In the genomic region with DNA sequence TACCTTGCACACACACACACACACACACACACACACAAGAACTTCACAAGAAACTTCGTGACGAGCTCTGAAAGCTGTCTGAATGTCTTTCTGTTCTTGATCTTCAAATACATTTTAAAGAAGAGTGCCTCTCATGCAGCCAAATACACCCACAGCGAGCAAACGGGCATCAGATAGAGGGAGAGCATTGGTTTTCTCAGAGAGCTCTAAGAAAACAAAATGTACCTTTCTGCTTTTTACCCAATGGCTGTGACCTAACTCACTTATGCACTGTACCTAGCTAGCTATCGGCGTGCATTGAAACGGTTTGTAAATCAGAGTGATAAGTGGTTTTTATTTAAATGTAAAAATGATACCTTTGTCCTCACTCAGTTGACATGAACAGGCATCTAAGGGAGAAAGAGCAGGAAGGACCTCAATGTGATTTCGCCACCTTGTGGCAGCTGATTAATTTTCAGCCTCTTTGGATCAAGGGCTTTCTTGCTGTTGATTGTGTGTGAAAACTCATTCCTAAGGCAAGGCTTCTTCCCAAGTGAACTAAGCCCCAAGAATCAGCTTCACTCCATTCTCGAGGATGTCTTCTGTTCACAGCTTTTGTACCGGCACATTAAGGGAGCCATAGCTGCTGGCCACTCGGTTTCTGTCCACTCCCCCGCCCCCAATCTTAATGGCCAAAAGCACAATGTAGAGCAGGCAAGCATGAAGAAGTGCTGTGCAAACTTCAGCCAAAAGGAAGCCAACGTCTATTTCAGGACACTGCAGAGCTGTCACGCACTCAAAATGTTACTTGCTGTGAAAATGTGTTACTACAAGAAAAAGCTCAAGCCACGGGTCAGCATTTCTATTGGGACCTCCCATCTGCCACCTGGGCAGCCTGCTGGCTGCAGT, we compare ENCODE assay signal across 8 mouse cellular contexts.
DNase-seq lines count a peak whose midpoint lies in the region; ATAC-seq lines count a peak whose summit lies in the region.

No protein-coding gene starts in this region.

- H3K27me3 ChIP-seq in midbrain, embryonic 13.5 days, result no peaks in the 10 kb centered on the region

- 31% methylated on average over 15 of the region's 15 CpGs for WGBS in midbrain, embryonic 13.5 days

- peaks cover 10% of the 10 kb centered on the region for H3K4me1 ChIP-seq in midbrain, embryonic 13.5 days (replicated peaks)

- no peak overlapping the region for H3K4me3 ChIP-seq in midbrain, embryonic 13.5 days (replicated peaks)

- no peaks in the 10 kb centered on the region for H3K36me3 ChIP-seq in midbrain, embryonic 13.5 days

- 0 out of 2 replicates have a peak overlapping the region, but pooled peaks have one; percentile 2 for H3K9ac ChIP-seq in midbrain, embryonic 13.5 days (replicated peaks)

- H3K27ac ChIP-seq in midbrain, embryonic 13.5 days, result no peak overlapping the region

- peak overlapping the region; percentile 30 for H3K4me2 ChIP-seq in midbrain, embryonic 13.5 days (replicated peaks)

- H3K9me3 ChIP-seq in midbrain, embryonic 13.5 days, result no peaks in the 10 kb centered on the region

- peak; percentile 74 for ATAC-seq in midbrain, embryonic 13.5 days

- DNase-seq in adipocyte (ENCODE audit: low spot score), result peak; percentile 85
- peak; percentile 54 for DNase-seq in cerebellum, adult 9-10 months
- peak; percentile 34 to 75 for DNase-seq in frontal cortex, postnatal 10 days (ENCODE audit: low spot score in 2 of 2)
- DNase-seq in kidney, adult 18-20 months, result peak; percentile 45
- DNase-seq in left cerebral cortex, postnatal 10 days (ENCODE audit: extremely low spot score in 1 of 2, low spot score in 2 of 2), result peak; percentile 66 to 68
- peak; percentile 60 for DNase-seq in urinary bladder, postnatal 14 days (ENCODE audit: low spot score)
- no peak for DNase-seq in spleen, adult 12 weeks (ENCODE audit: low spot score)

- intact Hi-C loops in left cerebral cortex, postnatal 10 days (cut with DNase I), result no loop called here
